Mouse (Mus musculus) erythroblast, embryonic 14.5 days (primary cell): ENCODE data around the gene Pacrg.

Experiments
- GATA1 ChIP-seq: IDR thresholded peaks from 2 replicates; pipeline ENCODE4 v1.6.1; 2012; ENCODE audit warnings: low read length, inconsistent platforms, mixed read lengths
- TAL1 ChIP-seq: IDR thresholded peaks from 3 replicates; pipeline ENCODE4 v1.6.1; 2012; ENCODE audit warnings: low read length, inconsistent platforms, mixed read lengths

- no peak for TF ChIP-seq GATA1
- no peak for TF ChIP-seq TAL1
These were observed 165.1 kb downstream of the Pacrg start for GRCm38 (mm10) chr17:10675048-10675447.
